Mouse (Mus musculus) MEL (cell line): Measurements from ENCODE around the gene Ddah1.

ENCODE experiments used
- CHD1 ChIP-seq: IDR thresholded peaks from 2 replicates; pipeline ENCODE4 v1.6.1; 2012; ENCODE audit warnings: low read depth, mild to moderate bottlenecking, inconsistent platforms, low read length, improper control_type of control experiment
- CHD2 ChIP-seq: IDR thresholded peaks from 2 replicates; pipeline ENCODE4 v1.6.1; 2011; ENCODE audit warnings: low read length, improper control_type of control experiment
- CTCF ChIP-seq, 3 experiments: IDR thresholded peaks in 2 of 3; conservative IDR thresholded peaks in 1 of 3; 2 replicates each; pipeline ENCODE4 v1.5.1; 2011 to 2012; ENCODE audit warnings: low read length in 3 of 3, low read depth in 2 of 3, mild to moderate bottlenecking in 2 of 3, improper control_type of control experiment in 1 of 3, inconsistent platforms in 1 of 3, mixed read lengths in 1 of 3, moderate library complexity in 1 of 3; ENCODE audit not compliant: control insufficient read depth in 1 of 3, insufficient read depth in 1 of 3, poor library complexity in 1 of 3, severe bottlenecking in 1 of 3
- NELFE ChIP-seq: IDR thresholded peaks from 2 replicates; pipeline ENCODE4 v1.6.1; 2011; ENCODE audit warnings: low read depth, low read length, improper control_type of control experiment
- RAD21 ChIP-seq: IDR thresholded peaks from 2 replicates; pipeline ENCODE4 v1.6.1; 2011; ENCODE audit warnings: mild to moderate bottlenecking, low read depth, low read length, improper control_type of control experiment
- RCOR1 ChIP-seq: IDR thresholded peaks from 2 replicates; pipeline ENCODE4 v1.6.1; 2012; ENCODE audit warnings: low read depth, mild to moderate bottlenecking, inconsistent platforms, low read length, improper control_type of control experiment

DNA sequence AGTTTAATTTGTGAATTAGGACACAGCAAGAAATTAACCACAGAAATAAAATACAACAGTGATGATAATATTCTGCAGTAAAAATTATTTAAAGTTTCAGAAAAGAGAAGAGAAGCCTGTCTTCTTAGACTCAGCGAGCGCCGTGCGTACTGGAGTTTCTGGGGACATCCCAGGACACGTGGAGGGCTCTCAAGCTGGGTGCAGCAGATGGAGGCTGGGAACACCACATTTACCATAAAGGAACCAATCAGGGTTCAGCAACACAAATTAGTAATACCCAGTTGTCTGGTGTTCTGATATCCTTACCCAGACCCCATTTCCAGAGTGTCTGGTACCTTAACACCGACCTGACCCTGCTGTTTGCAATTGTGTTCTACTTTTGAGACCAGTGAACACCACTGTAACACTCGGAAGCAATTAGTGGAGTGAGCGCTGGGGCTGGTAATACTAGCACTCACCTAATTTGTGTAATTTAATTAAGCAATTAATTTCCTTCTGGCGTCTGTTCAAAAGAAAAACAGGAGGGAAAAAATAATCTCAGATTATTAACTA is 14.9 kb upstream of the Ddah1 start:
- no peak for TF ChIP-seq CHD1
- TF ChIP-seq CHD2 = no peak
- no peak for TF ChIP-seq NELFE
- no peak for TF ChIP-seq CTCF (IDR thresholded peaks at IDR 0.05 in 2 of 3, conservative IDR thresholded peaks at IDR 0.05 in 1 of 3; ENCODE audit: control insufficient read depth in 1 of 3, insufficient read depth in 1 of 3, low read depth in 2 of 3, low read length in 3 of 3, poor library complexity in 1 of 3, severe bottlenecking in 1 of 3)
- no peak for TF ChIP-seq RCOR1
- TF ChIP-seq RAD21 = no peak
